Mouse (Mus musculus): ENCODE results near the gene Nab2. TPM values are rescaled to one million over a fixed set of nuclear protein-coding genes. Genes with fewer than 3 reads are reported as not detected.

Nab2 gene
- 69.3 and 79.2 TPM in 2 replicates for polyA plus RNA-seq (2012; rRNA removed)

GRCm38 (mm10) chr10:127668093-127669050 lies at the start of gene Nab2:
Gene Nab2 (minus strand): TSS chr10:127668568.
- H3K4me3 ChIP-seq (ENCODE audit: control insufficient read depth, insufficient read depth, low read length): peak within 1 kb of the TSS; percentile 61
- peak; percentile 83 for DNase-seq
- H3K27me3 ChIP-seq (ENCODE audit: control insufficient read depth, insufficient read depth, low read length): no peaks in the 10 kb centered on the region
- H3K36me3 ChIP-seq (ENCODE audit: control insufficient read depth, insufficient read depth, low read length): no peaks in the 10 kb centered on the region
- WGBS: 2% methylated on average over 40 of the region's 40 CpGs
- H3K4me1 ChIP-seq (replicated peaks; ENCODE audit: control insufficient read depth, insufficient read depth, low read length): peaks cover 51% of the 10 kb centered on the region
- TF ChIP-seq POLR2A (IDR thresholded peaks at IDR 0.05; ENCODE audit: control insufficient read depth, extremely low read depth, insufficient read depth, low read length, poor library complexity) (no peak), CTCF (IDR thresholded peaks at IDR 0.05; ENCODE audit: borderline replicate concordance, control insufficient read depth, extremely low read depth, insufficient read depth, low read length, poor library complexity) (no peak)
- H3K27ac ChIP-seq (ENCODE audit: control insufficient read depth, insufficient read depth, low read length): peak within 1 kb of the TSS; percentile 91

- H3K4me3 ChIP-seq (ENCODE audit: control insufficient read depth, insufficient read depth, low read length): no peak overlapping the region
- 91% methylated on average over 6 of the region's 6 CpGs for WGBS
- no peak for TF ChIP-seq CTCF (IDR thresholded peaks at IDR 0.05; ENCODE audit: borderline replicate concordance, control insufficient read depth, extremely low read depth, insufficient read depth, low read length, poor library complexity)
- TF ChIP-seq POLR2A (IDR thresholded peaks at IDR 0.05; ENCODE audit: control insufficient read depth, extremely low read depth, insufficient read depth, low read length, poor library complexity): no peak
- H3K36me3 ChIP-seq (ENCODE audit: control insufficient read depth, insufficient read depth, low read length): no peaks in the 10 kb centered on the region
- H3K4me1 ChIP-seq (replicated peaks; ENCODE audit: control insufficient read depth, insufficient read depth, low read length): no peaks in the 10 kb centered on the region
- DNase-seq: no peak
- no peaks in the 10 kb centered on the region for H3K27me3 ChIP-seq (ENCODE audit: control insufficient read depth, insufficient read depth, low read length)
- H3K27ac ChIP-seq (ENCODE audit: control insufficient read depth, insufficient read depth, low read length): no peak overlapping the region
Observed at GRCm38 (mm10) chr10:127712736-127713135, 44.4 kb upstream of the Nab2 start.

GRCm38 (mm10) chr10:127710331-127710730 lies 42.0 kb upstream of the Nab2 start:
- H3K4me3 ChIP-seq (ENCODE audit: control insufficient read depth, insufficient read depth, low read length): no peak overlapping the region
- H3K27me3 ChIP-seq (ENCODE audit: control insufficient read depth, insufficient read depth, low read length): no peaks in the 10 kb centered on the region
- DNase-seq: no peak
- no peaks in the 10 kb centered on the region for H3K36me3 ChIP-seq (ENCODE audit: control insufficient read depth, insufficient read depth, low read length)
- no peak overlapping the region for H3K27ac ChIP-seq (ENCODE audit: control insufficient read depth, insufficient read depth, low read length)
- TF ChIP-seq POLR2A (IDR thresholded peaks at IDR 0.05; ENCODE audit: control insufficient read depth, extremely low read depth, insufficient read depth, low read length, poor library complexity) (no peak), CTCF (IDR thresholded peaks at IDR 0.05; ENCODE audit: borderline replicate concordance, control insufficient read depth, extremely low read depth, insufficient read depth, low read length, poor library complexity) (no peak)
- no peaks in the 10 kb centered on the region for H3K4me1 ChIP-seq (replicated peaks; ENCODE audit: control insufficient read depth, insufficient read depth, low read length)
- WGBS: 89% methylated on average over 13 of the region's 13 CpGs

DNA sequence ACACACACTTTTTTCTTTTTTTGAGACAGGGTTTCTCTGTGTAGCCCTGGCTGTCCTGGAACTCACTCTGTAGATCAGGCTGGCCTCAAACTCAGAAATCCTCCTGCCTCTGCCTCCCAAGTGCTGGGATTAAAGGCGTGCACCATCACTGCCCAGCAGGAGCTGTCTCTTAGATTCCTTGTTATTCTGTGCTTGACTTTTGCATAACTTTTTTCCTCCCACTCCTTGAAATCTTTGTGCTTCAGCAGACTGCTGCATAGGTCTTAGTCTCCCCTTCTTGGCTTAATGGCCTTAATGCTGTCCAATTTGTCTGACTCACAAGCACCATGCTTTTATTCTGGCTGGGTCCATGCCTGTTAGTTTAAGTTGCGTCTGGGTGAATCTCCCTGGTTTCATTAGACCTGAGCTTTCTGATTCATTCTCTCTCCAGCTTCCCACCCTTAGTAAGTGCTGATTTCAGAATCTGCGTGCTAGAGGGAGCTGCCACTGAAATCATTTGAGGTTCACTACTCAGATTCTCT lies 40.5 kb upstream of the Nab2 start:
- no peaks in the 10 kb centered on the region for H3K27me3 ChIP-seq (ENCODE audit: control insufficient read depth, insufficient read depth, low read length)

GRCm38 (mm10) chr10:127707721-127708120 lies 39.4 kb upstream of the Nab2 start:
- no peak for DNase-seq

More for the DNA sequence above, 40.5 kb upstream of the Nab2 start:
- DNase-seq: no peak
- no peaks in the 10 kb centered on the region for H3K36me3 ChIP-seq (ENCODE audit: control insufficient read depth, insufficient read depth, low read length)
- H3K27ac ChIP-seq (ENCODE audit: control insufficient read depth, insufficient read depth, low read length): no peak overlapping the region
- 85% methylated on average over 3 of the region's 3 CpGs for WGBS
- TF ChIP-seq POLR2A (IDR thresholded peaks at IDR 0.05; ENCODE audit: control insufficient read depth, extremely low read depth, insufficient read depth, low read length, poor library complexity): no peak
- no peak for TF ChIP-seq CTCF (IDR thresholded peaks at IDR 0.05; ENCODE audit: borderline replicate concordance, control insufficient read depth, extremely low read depth, insufficient read depth, low read length, poor library complexity)
- no peaks in the 10 kb centered on the region for H3K4me1 ChIP-seq (replicated peaks; ENCODE audit: control insufficient read depth, insufficient read depth, low read length)
- no peak overlapping the region for H3K4me3 ChIP-seq (ENCODE audit: control insufficient read depth, insufficient read depth, low read length)

DNA sequence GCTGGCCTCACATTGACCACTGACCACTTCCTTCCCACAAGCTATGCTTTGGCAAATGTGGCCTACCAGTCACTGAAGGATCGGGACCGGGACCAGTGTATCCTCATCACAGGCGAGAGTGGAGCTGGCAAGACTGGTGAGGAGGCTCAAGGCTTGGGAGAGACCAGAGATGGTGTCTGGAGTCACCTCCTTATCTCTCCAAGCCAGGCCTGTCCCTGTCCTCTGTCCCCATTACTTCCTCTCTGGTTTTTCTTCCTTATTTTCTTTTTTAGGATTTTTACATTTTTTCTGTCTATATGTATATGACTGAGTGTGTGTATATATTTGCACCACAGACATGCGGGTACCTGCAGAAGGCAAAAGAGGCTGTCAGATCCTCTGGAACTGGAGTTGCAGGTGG lies 37.4 kb upstream of the Nab2 start:
- no peak for DNase-seq
- no peaks in the 10 kb centered on the region for H3K36me3 ChIP-seq (ENCODE audit: control insufficient read depth, insufficient read depth, low read length)
- no peaks in the 10 kb centered on the region for H3K27me3 ChIP-seq (ENCODE audit: control insufficient read depth, insufficient read depth, low read length)
- H3K27ac ChIP-seq (ENCODE audit: control insufficient read depth, insufficient read depth, low read length): no peak overlapping the region
- no peaks in the 10 kb centered on the region for H3K4me1 ChIP-seq (replicated peaks; ENCODE audit: control insufficient read depth, insufficient read depth, low read length)
- TF ChIP-seq POLR2A (IDR thresholded peaks at IDR 0.05; ENCODE audit: control insufficient read depth, extremely low read depth, insufficient read depth, low read length, poor library complexity) (no peak), CTCF (IDR thresholded peaks at IDR 0.05; ENCODE audit: borderline replicate concordance, control insufficient read depth, extremely low read depth, insufficient read depth, low read length, poor library complexity) (no peak)
- no peak overlapping the region for H3K4me3 ChIP-seq (ENCODE audit: control insufficient read depth, insufficient read depth, low read length)
- WGBS: 71% methylated on average over 4 of the region's 4 CpGs

More at GRCm38 (mm10) chr10:127707721-127708120, 39.4 kb upstream of the Nab2 start:
- H3K4me3 ChIP-seq (ENCODE audit: control insufficient read depth, insufficient read depth, low read length): no peak overlapping the region
- no peaks in the 10 kb centered on the region for H3K27me3 ChIP-seq (ENCODE audit: control insufficient read depth, insufficient read depth, low read length)
- H3K4me1 ChIP-seq (replicated peaks; ENCODE audit: control insufficient read depth, insufficient read depth, low read length): no peaks in the 10 kb centered on the region
- H3K36me3 ChIP-seq (ENCODE audit: control insufficient read depth, insufficient read depth, low read length): no peaks in the 10 kb centered on the region
- no peak overlapping the region for H3K27ac ChIP-seq (ENCODE audit: control insufficient read depth, insufficient read depth, low read length)
- TF ChIP-seq CTCF (IDR thresholded peaks at IDR 0.05; ENCODE audit: borderline replicate concordance, control insufficient read depth, extremely low read depth, insufficient read depth, low read length, poor library complexity) (no peak), POLR2A (IDR thresholded peaks at IDR 0.05; ENCODE audit: control insufficient read depth, extremely low read depth, insufficient read depth, low read length, poor library complexity) (no peak)
- 90% methylated on average over 7 of the region's 7 CpGs for WGBS
